Mouse (Mus musculus): ENCODE data around the gene Cdh23. TPM values are rescaled to one million over a fixed set of nuclear protein-coding genes. Genes with fewer than 3 reads are reported as not detected.

Cdh23 gene
- polyA plus RNA-seq, 1 experiment from 2014 or later = 0.90 TPM

GRCm38 (mm10) chr10:60344111-60344510, 352.2 kb downstream of the Cdh23 start:
- WGBS = 69% methylated on average over 3 of the region's 3 CpGs
- Histone ChIP-seq H3K9me3 (no peaks in the 10 kb centered on the region), H3K4me2 (replicated peaks) (no peak overlapping the region), H3K4me1 (peaks cover 25% of the 10 kb centered on the region), H3K27me3 (0 out of 2 replicates have a peak, but pooled peaks cover 7% of the 10 kb centered on the region), H3K27ac (no peak overlapping the region), H3K9ac (no peak overlapping the region), H3K4me3 (no peak overlapping the region), H3K36me3 (no peaks in the 10 kb centered on the region)
- ATAC-seq (ENCODE audit: insufficient number of reproducible peaks, insufficient read depth, low FRiP score, low TSS enrichment) = no peak

- 73% methylated on average over 9 of the region's 9 CpGs for WGBS
- Histone ChIP-seq H3K4me1 (peaks cover 2% of the 10 kb centered on the region), H3K4me2 (replicated peaks) (no peak overlapping the region), H3K36me3 (no peaks in the 10 kb centered on the region), H3K27me3 (0 out of 2 replicates have a peak, but pooled peaks cover under 1% of the 10 kb centered on the region), H3K9me3 (no peaks in the 10 kb centered on the region), H3K27ac (no peak overlapping the region), H3K9ac (no peak overlapping the region), H3K4me3 (no peak overlapping the region)
- no peak for ATAC-seq (ENCODE audit: insufficient number of reproducible peaks, insufficient read depth, low FRiP score, low TSS enrichment)
These were observed 354.8 kb downstream of the Cdh23 start for GRCm38 (mm10) chr10:60341528-60341927.

GRCm38 (mm10) chr10:60335021-60335420, 361.3 kb downstream of the Cdh23 start:
- H3K36me3 ChIP-seq = no peaks in the 10 kb centered on the region
- WGBS = 90% methylated on average over 4 of the region's 4 CpGs
- H3K27me3 ChIP-seq = no peaks in the 10 kb centered on the region
- H3K4me1 ChIP-seq = no peaks in the 10 kb centered on the region
- H3K4me3 ChIP-seq = no peak overlapping the region
- H3K4me2 ChIP-seq (replicated peaks) = no peak overlapping the region
- no peak for ATAC-seq (ENCODE audit: insufficient number of reproducible peaks, insufficient read depth, low FRiP score, low TSS enrichment)
- H3K9me3 ChIP-seq = no peaks in the 10 kb centered on the region
- H3K27ac ChIP-seq = no peak overlapping the region
- no peak overlapping the region for H3K9ac ChIP-seq

- Histone ChIP-seq H3K4me3 (no peak overlapping the region), H3K9me3 (no peaks in the 10 kb centered on the region), H3K9ac (no peak overlapping the region), H3K36me3 (no peaks in the 10 kb centered on the region), H3K27ac (no peak overlapping the region), H3K27me3 (no peaks in the 10 kb centered on the region), H3K4me2 (replicated peaks) (no peak overlapping the region), H3K4me1 (peaks cover 2% of the 10 kb centered on the region; the same call in 1 of the 2 replicates)
- ATAC-seq (ENCODE audit: insufficient number of reproducible peaks, insufficient read depth, low FRiP score, low TSS enrichment) = no peak
- 71% methylated on average over 7 of the region's 7 CpGs for WGBS
These were observed 361.7 kb downstream of the Cdh23 start for GRCm38 (mm10) chr10:60334583-60334982.

GRCm38 (mm10) chr10:60328963-60329650, 367.2 kb downstream of the Cdh23 start:
- Histone ChIP-seq H3K36me3 (no peaks in the 10 kb centered on the region), H3K27me3 (no peaks in the 10 kb centered on the region), H3K9ac (no peak overlapping the region), H3K4me1 (peaks cover 9% of the 10 kb centered on the region; the same call in 1 of the 2 replicates), H3K4me2 (replicated peaks) (no peak overlapping the region), H3K4me3 (no peak overlapping the region), H3K27ac (no peak overlapping the region), H3K9me3 (no peaks in the 10 kb centered on the region)
- 78% methylated on average over 11 of the region's 11 CpGs for WGBS
- no peak for ATAC-seq (ENCODE audit: insufficient number of reproducible peaks, insufficient read depth, low FRiP score, low TSS enrichment)

DNA sequence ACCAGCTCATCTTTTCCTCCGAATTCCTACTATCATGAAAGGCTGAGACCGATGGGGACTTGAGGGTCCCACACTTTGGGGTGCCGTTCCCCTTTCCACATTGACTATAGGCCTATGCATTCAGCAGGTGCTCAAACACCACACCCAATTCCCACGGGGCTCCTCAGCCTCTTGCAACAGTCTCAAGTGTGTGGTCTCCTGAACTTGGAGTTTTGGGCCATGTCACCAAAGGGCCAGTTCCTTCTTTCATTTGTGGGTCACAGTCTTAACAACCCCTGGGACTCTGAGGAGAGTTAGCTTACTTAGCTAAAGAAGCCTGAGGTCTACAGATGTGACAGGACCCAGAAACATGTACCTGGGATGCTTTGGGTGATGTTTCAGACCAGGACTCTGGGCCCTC, 380.1 kb downstream of the Cdh23 start:
- no peaks in the 10 kb centered on the region for H3K27me3 ChIP-seq
- no peak overlapping the region for H3K4me3 ChIP-seq
- H3K36me3 ChIP-seq = no peaks in the 10 kb centered on the region
- WGBS = 91% methylated on average over 4 of the region's 4 CpGs
- no peaks in the 10 kb centered on the region for H3K4me1 ChIP-seq
- H3K27ac ChIP-seq = no peak overlapping the region
- ATAC-seq (ENCODE audit: insufficient number of reproducible peaks, insufficient read depth, low FRiP score, low TSS enrichment) = no peak
- H3K9me3 ChIP-seq = no peaks in the 10 kb centered on the region
- H3K4me2 ChIP-seq (replicated peaks) = no peak overlapping the region
- H3K9ac ChIP-seq = no peak overlapping the region

DNA sequence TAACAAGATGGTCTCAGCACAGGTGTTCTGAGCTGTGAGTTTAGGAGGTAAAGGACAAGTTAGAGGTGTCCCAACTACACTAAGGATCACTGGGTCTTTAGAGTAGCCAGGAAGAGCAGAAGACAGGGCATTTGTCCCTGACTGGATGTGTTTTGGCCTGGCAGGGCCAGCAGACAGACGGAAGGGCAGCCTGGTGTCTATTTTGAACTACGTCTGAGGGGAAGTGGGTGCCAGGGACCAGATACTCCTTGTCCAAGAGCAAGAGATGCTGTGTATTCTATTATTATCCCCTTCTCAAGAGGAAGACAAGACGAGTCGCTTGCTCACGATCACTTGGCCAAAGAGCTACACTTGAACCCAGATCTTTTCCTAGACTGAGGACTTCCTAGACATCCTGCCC, 382.7 kb downstream of the Cdh23 start:
- 89% methylated on average over 5 of the region's 5 CpGs for WGBS
- H3K27ac ChIP-seq = no peak overlapping the region

GRCm38 (mm10) chr10:60310629-60311028, 385.7 kb downstream of the Cdh23 start:
- no peaks in the 10 kb centered on the region for H3K27me3 ChIP-seq
- H3K9ac ChIP-seq = no peak overlapping the region
- no peak overlapping the region for H3K4me3 ChIP-seq
- H3K4me1 ChIP-seq = no peaks in the 10 kb centered on the region
- no peaks in the 10 kb centered on the region for H3K9me3 ChIP-seq
- WGBS = 86% methylated on average over 13 of the region's 13 CpGs
- H3K36me3 ChIP-seq = no peaks in the 10 kb centered on the region
- ATAC-seq (ENCODE audit: insufficient number of reproducible peaks, insufficient read depth, low FRiP score, low TSS enrichment) = no peak
- H3K4me2 ChIP-seq (replicated peaks) = no peak overlapping the region
- H3K27ac ChIP-seq = no peak overlapping the region

More for the DNA sequence above, 382.7 kb downstream of the Cdh23 start:
- H3K36me3 ChIP-seq = no peaks in the 10 kb centered on the region
- H3K9ac ChIP-seq = no peak overlapping the region
- H3K4me3 ChIP-seq = no peak overlapping the region
- no peak for ATAC-seq (ENCODE audit: insufficient number of reproducible peaks, insufficient read depth, low FRiP score, low TSS enrichment)
- no peaks in the 10 kb centered on the region for H3K4me1 ChIP-seq
- no peaks in the 10 kb centered on the region for H3K9me3 ChIP-seq
- no peak overlapping the region for H3K4me2 ChIP-seq (replicated peaks)
- no peaks in the 10 kb centered on the region for H3K27me3 ChIP-seq

GRCm38 (mm10) chr10:60304854-60305628, 391.2 kb downstream of the Cdh23 start:
- no peak overlapping the region for H3K4me2 ChIP-seq (replicated peaks)
- H3K27ac ChIP-seq = no peak overlapping the region
- H3K4me1 ChIP-seq = no peaks in the 10 kb centered on the region
- H3K9ac ChIP-seq = no peak overlapping the region
- no peaks in the 10 kb centered on the region for H3K9me3 ChIP-seq
- WGBS = 67% methylated on average over 15 of the region's 15 CpGs
- peaks cover 29% of the 10 kb centered on the region for H3K36me3 ChIP-seq
- H3K4me3 ChIP-seq = no peak overlapping the region
- H3K27me3 ChIP-seq = no peaks in the 10 kb centered on the region
- ATAC-seq (ENCODE audit: insufficient number of reproducible peaks, insufficient read depth, low FRiP score, low TSS enrichment) = no peak

- WGBS = 84% methylated on average over 17 of the region's 17 CpGs
- Histone ChIP-seq H3K4me3 (no peak overlapping the region), H3K4me1 (no peaks in the 10 kb centered on the region), H3K27ac (no peak overlapping the region), H3K9me3 (no peaks in the 10 kb centered on the region), H3K27me3 (no peaks in the 10 kb centered on the region), H3K9ac (no peak overlapping the region), H3K4me2 (replicated peaks) (no peak overlapping the region), H3K36me3 (peaks cover 45% of the 10 kb centered on the region)
- ATAC-seq (ENCODE audit: insufficient number of reproducible peaks, insufficient read depth, low FRiP score, low TSS enrichment) = no peak
These were observed 392.9 kb downstream of the Cdh23 start for GRCm38 (mm10) chr10:60303419-60303818.

- Histone ChIP-seq H3K27me3 (no peaks in the 10 kb centered on the region), H3K9me3 (no peaks in the 10 kb centered on the region), H3K4me1 (no peaks in the 10 kb centered on the region), H3K4me3 (no peak overlapping the region), H3K4me2 (replicated peaks) (no peak overlapping the region), H3K9ac (no peak overlapping the region), H3K27ac (no peak overlapping the region), H3K36me3 (peaks cover 77% of the 10 kb centered on the region)
- ATAC-seq (ENCODE audit: insufficient number of reproducible peaks, insufficient read depth, low FRiP score, low TSS enrichment) = no peak
- 99% methylated on average over 12 of the region's 12 CpGs for WGBS
These were observed 396.7 kb downstream of the Cdh23 start for GRCm38 (mm10) chr10:60299636-60300035.

GRCm38 (mm10) chr10:60296027-60296426, 400.3 kb downstream of the Cdh23 start:
- 0 out of 2 replicates have a peak, but pooled peaks cover under 1% of the 10 kb centered on the region for H3K4me1 ChIP-seq
- no peak overlapping the region for H3K4me3 ChIP-seq
- ATAC-seq (ENCODE audit: insufficient number of reproducible peaks, insufficient read depth, low FRiP score, low TSS enrichment) = no peak
- WGBS = 72% methylated on average over 9 of the region's 9 CpGs
- no peak overlapping the region for H3K27ac ChIP-seq
- H3K4me2 ChIP-seq (replicated peaks) = no peak overlapping the region
- no peaks in the 10 kb centered on the region for H3K27me3 ChIP-seq
- no peaks in the 10 kb centered on the region for H3K9me3 ChIP-seq
- H3K9ac ChIP-seq = no peak overlapping the region
- H3K36me3 ChIP-seq = peaks cover 81% of the 10 kb centered on the region
